25 mouse cellular contexts compared by ENCODE assay signal in genomic region chr14:22712388-22712787, GRCm38 (mm10).
A peak's percentile ranks its signal among the peaks of the same experiment; 100 is the strongest.
DNase-seq lines count a peak whose midpoint lies in the region; ATAC-seq and TF ChIP-seq lines count a peak whose summit lies in the region.
"Had no signal": no experiment of that assay in that cellular context is flagged by ENCODE, and none has a peak within 500 bp of the region (broad histone marks: within the 10 kb centered on the region; RNA-seq: fewer than 3 reads in every experiment).

No protein-coding gene starts in this region.

- DNase-seq in liver, embryonic 11.5 days (ENCODE audit: low spot score): no peak
- DNase-seq in lung, embryonic 14.5 days: peak; percentile 58
- no peak for DNase-seq in lung, adult 18-20 months
- peak; percentile 64 for DNase-seq in MEL (ENCODE audit: low read depth, low spot score)
- DNase-seq in MEL-GATA-1-ER (ENCODE audit: extremely low read depth, low read depth): peak; percentile 65
- DNase-seq in adipocyte (ENCODE audit: low spot score): no peak
- DNase-seq in urinary bladder, postnatal 10 days (ENCODE audit: low spot score): no peak
- DNase-seq: adrenal gland, adult 2 months; adrenal gland, adult 8-10 months; adrenal gland, postnatal 10 days; adrenal gland, postnatal 14 days; adrenal gland, postnatal 25 days; adrenal gland, postnatal 36 days; B cell, adult 2 months; cerebellum, adult 11 months; cerebellum, adult 11-12 months; cerebellum, adult 18-20 months; cerebellum, adult 2 months; cerebellum, adult 8-10 months had no signal

- H3K27ac ChIP-seq in liver, embryonic 11.5 days (ENCODE audit: low read depth, low read length): no peak overlapping the region
- no peak overlapping the region for H3K27ac ChIP-seq in liver, embryonic 12.5 days
- no peak overlapping the region for H3K27ac ChIP-seq in lung, embryonic 14.5 days (ENCODE audit: low read depth)
- H3K27ac ChIP-seq in MEL (ENCODE audit: control insufficient read depth, low read depth, low read length): no peak overlapping the region

- TF ChIP-seq RAD21 in MEL (IDR thresholded peaks at IDR 0.05; ENCODE audit: low read depth, low read length): no peak

- H3K36me3 ChIP-seq in liver, embryonic 11.5 days (ENCODE audit: control insufficient read depth, insufficient read depth, low read length): no peaks in the 10 kb centered on the region
- no peaks in the 10 kb centered on the region for H3K36me3 ChIP-seq in liver, embryonic 12.5 days
- no peaks in the 10 kb centered on the region for H3K36me3 ChIP-seq in lung, embryonic 14.5 days (ENCODE audit: insufficient read depth)
- H3K36me3 ChIP-seq in MEL (ENCODE audit: control insufficient read depth in 1 of 2, insufficient read depth in 2 of 2, low read length in 2 of 2): peaks cover 0 to 19% of the 10 kb centered on the region in 2 experiments; a peak in 2 of 4 replicates
- H3K36me3 ChIP-seq: G1E had no signal

- no peaks in the 10 kb centered on the region for H3K9me3 ChIP-seq in liver, embryonic 11.5 days (ENCODE audit: control insufficient read depth, low read length)
- no peaks in the 10 kb centered on the region for H3K9me3 ChIP-seq in liver, embryonic 12.5 days (replicated peaks)
- H3K9me3 ChIP-seq in lung, embryonic 14.5 days (ENCODE audit: low read depth, low read length): no peaks in the 10 kb centered on the region
- H3K9me3 ChIP-seq in MEL (replicated peaks; ENCODE audit: insufficient read depth, low read length): no peaks in the 10 kb centered on the region

- H3K27me3 ChIP-seq in liver, embryonic 11.5 days (replicated peaks; ENCODE audit: control insufficient read depth, insufficient read depth, low read length): no peaks in the 10 kb centered on the region
- no peaks in the 10 kb centered on the region for H3K27me3 ChIP-seq in liver, embryonic 12.5 days (replicated peaks)
- no peaks in the 10 kb centered on the region for H3K27me3 ChIP-seq in lung, embryonic 14.5 days (ENCODE audit: insufficient read depth, low read length)
- H3K27me3 ChIP-seq in MEL (ENCODE audit: control insufficient read depth in 1 of 2, insufficient read depth in 2 of 2, low read length in 2 of 2): no peaks in the 10 kb centered on the region
- H3K27me3 ChIP-seq: CH12.LX, Patski had no signal

- peak; percentile 71 to 74 for TF ChIP-seq EP300 in MEL (IDR thresholded peaks at IDR 0.05; ENCODE audit: low read depth in 1 of 2, low read length in 2 of 2)

- H3K79me2 ChIP-seq in MEL (ENCODE audit: control insufficient read depth, insufficient read depth, low read length, poor library complexity): no peaks in the 10 kb centered on the region

- TF ChIP-seq POLR2A in MEL (IDR thresholded peaks at IDR 0.05; ENCODE audit: control insufficient read depth in 1 of 2, insufficient read depth in 1 of 2, low read depth in 1 of 2, low read length in 2 of 2, poor library complexity in 1 of 2): no peak

- no peak overlapping the region for H3K9ac ChIP-seq in liver, embryonic 11.5 days (ENCODE audit: low read depth, low read length)
- H3K9ac ChIP-seq in liver, embryonic 12.5 days: no peak overlapping the region
- no peak overlapping the region for H3K9ac ChIP-seq in lung, embryonic 14.5 days
- no peak overlapping the region for H3K9ac ChIP-seq in MEL (ENCODE audit: control insufficient read depth, low read depth, low read length, poor library complexity, severe bottlenecking)

- H3K4me3 ChIP-seq in liver, embryonic 11.5 days (ENCODE audit: low read depth, low read length): no peak overlapping the region
- H3K4me3 ChIP-seq in liver, embryonic 12.5 days: no peak overlapping the region
- H3K4me3 ChIP-seq in lung, embryonic 14.5 days (ENCODE audit: low read depth, low read length): no peak overlapping the region
- H3K4me3 ChIP-seq in MEL (ENCODE audit: control insufficient read depth in 1 of 2, insufficient read depth in 1 of 2, low read depth in 2 of 2, low read length in 2 of 2): no peak overlapping the region

- H3K4me1 ChIP-seq in liver, embryonic 11.5 days (replicated peaks; ENCODE audit: control insufficient read depth, insufficient read depth, low read length): peaks cover 9% of the 10 kb centered on the region
- peaks cover 21% of the 10 kb centered on the region for H3K4me1 ChIP-seq in liver, embryonic 12.5 days
- H3K4me1 ChIP-seq in lung, embryonic 14.5 days (ENCODE audit: insufficient read depth): peaks cover 18% of the 10 kb centered on the region
- peaks cover 6 to 26% of the 10 kb centered on the region in 2 experiments for H3K4me1 ChIP-seq in MEL (ENCODE audit: control insufficient read depth in 1 of 2, insufficient read depth in 2 of 2, low read length in 2 of 2)

- no peak for TF ChIP-seq CTCF in lung, embryonic 14.5 days (IDR thresholded peaks at IDR 0.05; ENCODE audit: low read depth)
- no peak for TF ChIP-seq CTCF in MEL (IDR thresholded peaks at IDR 0.05 in 2 of 3, conservative IDR thresholded peaks at IDR 0.05 in 1 of 3; ENCODE audit: control insufficient read depth in 1 of 3, insufficient read depth in 1 of 3, low read depth in 2 of 3, low read length in 3 of 3, poor library complexity in 1 of 3, severe bottlenecking in 1 of 3)

- no peak overlapping the region for H3K4me2 ChIP-seq in liver, embryonic 11.5 days
- H3K4me2 ChIP-seq in liver, embryonic 12.5 days: no peak overlapping the region
- H3K4me2 ChIP-seq in lung, embryonic 14.5 days: no peak overlapping the region

- ATAC-seq in liver, embryonic 11.5 days (replicated peaks; ENCODE audit: low FRiP score): 0 out of 2 replicates have a peak, but pooled peaks have one; percentile 43
- no peak for ATAC-seq in liver, embryonic 12.5 days
- ATAC-seq in lung, embryonic 14.5 days (ENCODE audit: insufficient read depth): no peak
- ATAC-seq: activated CD4-positive, CD25-positive, alpha-beta regulatory T cell, adult 4 months; CD4-positive, CD25-positive, alpha-beta regulatory T cell, adult 4 months; Patski had no signal

TF ChIP-seq in MEL, 35 proteins besides CTCF, POLR2A, EP300 and RAD21:
- TF ChIP-seq NELFE (IDR thresholded peaks at IDR 0.05; ENCODE audit: low read depth, low read length) (no peak), ZKSCAN1 (IDR thresholded peaks at IDR 0.05; ENCODE audit: low read depth, low read length) (no peak), MAFK (IDR thresholded peaks at IDR 0.05; ENCODE audit: borderline replicate concordance, low read depth, low read length) (peak; percentile 73), TCF12 (IDR thresholded peaks at IDR 0.05; ENCODE audit: low read depth, low read length) (peak; percentile 68), ETS1 (IDR thresholded peaks at IDR 0.05; ENCODE audit: low read depth, low read length) (peak; percentile 65; the same call in 1 of the 2 replicates), GATA1 (IDR thresholded peaks at IDR 0.05; ENCODE audit: low read depth, low read length) (peak; percentile 71), USF1 (IDR thresholded peaks at IDR 0.05; ENCODE audit: low read depth, low read length) (no peak), MAZ (IDR thresholded peaks at IDR 0.05; ENCODE audit: low read depth, low read length) (peak; percentile 91), CHD1 (IDR thresholded peaks at IDR 0.05; ENCODE audit: low read depth, low read length) (no peak), TAL1 (IDR thresholded peaks at IDR 0.05; ENCODE audit: low read length) (peak; percentile 69), RCOR1 (IDR thresholded peaks at IDR 0.05; ENCODE audit: low read depth, low read length) (0 out of 2 replicates have a peak, but pooled peaks have one; percentile 15)
TF ChIP-seq in MEL: peak in this region for 7.

Comparison
In these comparisons a context has a peak if more than half of its experiments do, and no peak if none do; other contexts are left out.
1. DNase-seq: peak in lung, embryonic 14.5 days (single experiment), MEL (single experiment) and MEL-GATA-1-ER (single experiment); none in liver, embryonic 11.5 days (single experiment), lung, adult 18-20 months (0 of 2), adipocyte (single experiment) and urinary bladder, postnatal 10 days (single experiment).